Mouse (Mus musculus) E14TG2a.4 (cell line): ENCODE results near the gene Vcan.

Experiments
- CTCF ChIP-seq: conservative IDR thresholded peaks from 2 replicates; pipeline ENCODE4 v1.5.1; 2014; ENCODE audit warnings: low read length
- NANOG ChIP-seq: IDR thresholded peaks from 2 replicates; pipeline ENCODE4 v1.6.1; 2014; ENCODE audit warnings: borderline replicate concordance, low read length, mixed read lengths
- POU5F1 ChIP-seq: IDR thresholded peaks from 2 replicates; pipeline ENCODE4 v1.6.1; 2014; ENCODE audit warnings: low read length, borderline replicate concordance

- TF ChIP-seq CTCF (no peak), NANOG (no peak), POU5F1 (no peak)
Measured at GRCm38 (mm10) chr13:89709497-89710201, 32.7 kb downstream of the Vcan start.
